Mouse (Mus musculus): Measurements from ENCODE around the gene Hoxc8. TPM values are rescaled to one million over a fixed set of nuclear protein-coding genes. Genes with fewer than 3 reads are reported as not detected.

Gene Hoxc8
- polyA plus RNA-seq (2017; shearing (Covaris generic)): not detected

DNA sequence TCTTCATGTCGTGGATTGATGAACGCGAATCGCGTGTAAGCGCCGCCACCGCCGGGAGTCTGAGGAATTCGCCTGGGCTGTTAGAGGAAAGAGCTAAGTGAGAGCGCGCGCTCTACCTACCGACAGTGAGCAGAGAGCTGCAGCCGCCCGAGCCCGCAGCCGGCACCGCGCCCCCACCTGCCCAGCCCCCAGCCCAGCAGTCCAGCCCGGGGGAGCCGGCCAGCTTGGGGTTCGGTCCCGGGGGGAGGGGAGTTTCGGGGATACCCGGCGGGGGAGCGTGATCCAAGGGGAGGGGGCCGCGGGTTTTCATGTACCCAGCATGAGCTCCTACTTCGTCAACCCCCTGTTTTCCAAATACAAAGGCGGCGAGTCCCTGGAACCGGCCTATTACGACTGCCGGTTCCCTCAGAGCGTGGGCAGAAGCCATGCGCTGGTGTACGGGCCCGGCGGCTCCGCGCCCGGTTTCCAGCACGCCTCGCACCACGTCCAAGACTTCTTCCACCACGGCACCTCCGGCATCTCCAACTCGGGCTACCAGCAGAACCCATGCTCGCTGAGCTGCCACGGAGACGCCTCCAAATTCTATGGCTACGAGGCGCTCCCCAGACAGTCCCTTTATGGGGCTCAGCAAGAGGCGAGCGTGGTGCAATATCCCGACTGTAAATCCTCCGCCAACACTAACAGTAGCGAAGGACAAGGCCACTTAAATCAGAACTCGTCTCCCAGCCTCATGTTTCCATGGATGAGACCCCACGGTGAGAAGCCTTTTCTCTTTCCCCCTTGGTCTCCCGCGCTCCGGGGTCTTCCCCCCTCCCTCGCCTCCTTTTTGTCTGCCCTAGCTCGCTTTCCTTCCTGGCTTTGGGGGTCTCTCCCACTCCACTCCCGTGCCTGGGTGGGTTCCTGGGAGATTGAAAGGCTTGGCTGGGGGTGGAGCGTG, at the start of gene Hoxc8:
Gene Hoxc8, plus strand, starts transcription at position 147 of the 937 bp plus-strand sequence.

DNA sequence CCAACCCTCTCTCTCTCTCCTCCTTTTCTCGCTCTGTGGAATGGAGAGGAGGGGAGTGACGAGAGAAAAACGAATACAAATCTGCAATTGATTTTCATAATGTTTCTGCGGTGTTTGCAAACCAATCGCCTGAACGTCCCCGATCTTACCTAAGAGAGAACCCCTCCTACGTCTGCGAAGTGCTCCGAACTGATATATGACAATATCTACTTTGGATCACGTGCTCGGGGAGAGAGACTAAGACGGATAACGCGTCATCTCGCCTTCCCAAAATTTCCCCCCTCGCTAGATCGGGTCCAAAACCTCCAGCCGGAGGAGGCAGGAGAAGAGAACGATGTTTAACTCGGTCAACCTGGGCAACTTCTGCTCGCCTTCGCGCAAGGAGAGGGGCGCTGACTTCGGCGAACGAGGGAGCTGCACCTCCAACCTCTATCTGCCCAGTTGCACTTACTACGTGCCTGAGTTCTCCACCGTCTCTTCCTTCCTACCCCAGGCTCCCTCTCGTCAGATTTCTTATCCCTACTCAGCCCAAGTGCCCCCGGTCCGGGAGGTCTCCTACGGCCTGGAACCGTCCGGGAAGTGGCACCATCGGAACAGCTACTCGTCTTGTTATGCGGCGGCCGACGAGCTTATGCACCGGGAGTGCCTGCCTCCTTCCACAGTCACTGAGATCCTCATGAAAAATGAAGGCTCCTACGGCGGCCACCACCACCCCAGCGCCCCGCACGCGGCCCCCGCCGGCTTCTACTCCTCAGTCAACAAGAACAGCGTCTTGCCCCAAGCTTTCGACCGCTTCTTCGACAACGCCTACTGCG, 36.0 kb upstream of the Hoxc8 start, which contains the start of gene Hoxc11:
Gene Hoxc11, plus strand, starts transcription at position 236 of the 815 bp plus-strand sequence.

DNA sequence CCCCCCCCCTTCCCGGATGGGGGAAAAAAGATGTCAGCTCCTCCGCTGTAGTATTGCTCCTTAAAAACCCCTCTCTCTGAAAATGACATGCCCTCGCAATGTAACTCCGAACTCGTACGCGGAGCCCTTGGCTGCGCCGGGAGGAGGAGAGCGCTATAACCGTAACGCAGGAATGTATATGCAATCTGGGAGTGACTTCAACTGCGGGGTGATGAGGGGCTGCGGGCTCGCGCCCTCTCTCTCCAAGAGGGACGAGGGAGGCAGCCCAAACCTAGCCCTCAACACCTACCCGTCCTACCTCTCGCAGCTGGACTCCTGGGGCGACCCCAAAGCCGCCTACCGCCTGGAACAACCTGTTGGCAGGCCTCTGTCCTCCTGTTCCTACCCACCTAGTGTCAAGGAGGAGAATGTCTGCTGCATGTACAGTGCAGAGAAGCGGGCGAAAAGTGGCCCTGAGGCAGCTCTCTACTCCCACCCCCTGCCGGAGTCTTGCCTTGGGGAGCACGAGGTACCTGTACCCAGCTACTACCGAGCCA, 23.6 kb upstream of the Hoxc8 start, which contains the start of gene Hoxc10:
Gene Hoxc10, plus strand, starts transcription at position 21 of the 536 bp plus-strand sequence.

GRCm38 (mm10) chr15:102967312-102967510, 23.2 kb upstream of the Hoxc8 start, which contains the start of gene Hoxc5:
Hoxc5 (plus strand) TSS chr15:102967443.

DNA sequence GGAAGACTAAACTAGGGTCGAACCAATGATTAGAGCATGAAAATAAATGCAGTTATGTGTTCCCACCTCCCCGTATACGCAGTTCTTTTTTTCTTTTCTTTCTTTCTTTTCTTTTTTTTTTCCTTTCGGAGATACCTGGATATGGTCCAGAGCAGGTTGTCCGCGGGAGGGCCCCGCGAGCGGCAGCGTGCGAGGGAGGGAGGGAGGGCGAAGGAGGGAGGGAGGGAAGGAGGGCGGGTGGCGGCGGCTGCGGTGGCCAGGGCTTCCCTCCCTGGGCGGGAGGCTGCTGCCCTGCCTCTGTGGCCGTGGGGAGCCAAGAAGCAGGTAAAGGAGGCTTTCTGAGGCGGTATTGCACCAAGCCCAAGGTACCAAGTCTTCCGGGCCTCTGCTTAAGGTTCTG, 14.2 kb upstream of the Hoxc8 start, which contains the start of gene Hoxc9:
Gene Hoxc9, plus strand, starts transcription at position 269 of the 400 bp plus-strand sequence.

GRCm38 (mm10) chr15:102997939-102998355, 7.5 kb downstream of the Hoxc8 start, which contains the start of gene Hoxc6:
Hoxc6 (plus strand) TSS chr15:102998257.

DNA sequence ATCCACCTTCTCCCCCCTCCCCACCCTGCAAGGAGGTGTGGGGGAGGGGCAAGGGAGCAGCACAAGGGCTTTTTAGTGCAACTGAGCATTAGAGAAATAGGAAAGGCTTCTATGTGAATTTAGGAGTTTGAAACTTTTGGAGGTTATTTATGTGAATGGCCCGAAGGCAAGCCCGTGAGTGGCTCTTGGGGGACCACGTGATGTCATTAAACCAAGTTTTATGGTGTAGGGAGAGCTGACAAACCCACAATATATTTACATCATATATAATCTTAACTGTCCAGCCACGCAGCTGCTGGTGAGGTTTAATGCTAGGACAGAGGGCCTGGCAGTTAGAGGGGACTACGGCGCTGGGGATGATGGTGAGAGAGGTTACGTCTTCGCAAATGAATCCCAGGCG, 28.2 kb downstream of the Hoxc8 start, which contains the start of gene Hoxc4:
Gene Hoxc4, plus strand, starts transcription at position 299 of the 400 bp plus-strand sequence.

Other genes with a start within 250 kb of the Hoxc8 start
- gene Hoxc13, start 69.5 kb upstream of the Hoxc8 start, polyA plus RNA-seq (2017; shearing (Covaris generic)): not detected
- gene Hoxc12, start 53.9 kb upstream of the Hoxc8 start, polyA plus RNA-seq (2017; shearing (Covaris generic)): not detected
- gene Hoxc11, start 36.2 kb upstream of the Hoxc8 start, polyA plus RNA-seq (2017; shearing (Covaris generic)): not detected
- not detected for gene Hoxc10, start 23.8 kb upstream of the Hoxc8 start, polyA plus RNA-seq (2017; shearing (Covaris generic))
- gene Hoxc5, start 23.2 kb upstream of the Hoxc8 start, polyA plus RNA-seq (2017; shearing (Covaris generic)): not detected
- not detected for gene Hoxc9, start 14.2 kb upstream of the Hoxc8 start, polyA plus RNA-seq (2017; shearing (Covaris generic))
- gene Hoxc6, start 7.7 kb downstream of the Hoxc8 start, polyA plus RNA-seq (2017; shearing (Covaris generic)): not detected
- gene Hoxc4, start 28.3 kb downstream of the Hoxc8 start, polyA plus RNA-seq (2017; shearing (Covaris generic)): not detected
- 4.2 TPM for gene Smug1, start 176.5 kb downstream of the Hoxc8 start, polyA plus RNA-seq (2017; shearing (Covaris generic))
- gene Cbx5, start 249.2 kb downstream of the Hoxc8 start, polyA plus RNA-seq (2017; shearing (Covaris generic)): 10.5 TPM
- gene Hnrnpa1, start 249.8 kb downstream of the Hoxc8 start, polyA plus RNA-seq (2017; shearing (Covaris generic)): 150 TPM